Mouse (Mus musculus) adipocyte (in vitro differentiated cells): Measurements from ENCODE around the gene Tgfb1.

Experiments used
- DNase-seq: peaks from one replicate; pipeline ENCODE4 v3.0.0-alpha.2; 2016; ENCODE audit warnings: low spot score

The Tgfb1 gene

GRCm38 (mm10) chr7:25675405-25675804 lies 11.4 kb upstream of the Tgfb1 start:
- no peak for DNase-seq

GRCm38 (mm10) chr7:25676085-25676781 lies 10.6 kb upstream of the Tgfb1 start:
- peak; percentile 89 for DNase-seq

- no peak for DNase-seq
Measured at GRCm38 (mm10) chr7:25677013-25677412, 9.8 kb upstream of the Tgfb1 start.

GRCm38 (mm10) chr7:25679971-25680370 lies 6.8 kb upstream of the Tgfb1 start:
- peak; percentile 47 for DNase-seq

GRCm38 (mm10) chr7:25680514-25681258 lies 6.1 kb upstream of the Tgfb1 start, which contains the start of gene B9d2:
B9d2 (plus strand) TSS chr7:25680780.
- DNase-seq: peak; percentile 94

GRCm38 (mm10) chr7:25681341-25682231 lies 5.2 kb upstream of the Tgfb1 start:
- no peak for DNase-seq

GRCm38 (mm10) chr7:25683474-25684180 lies 3.2 kb upstream of the Tgfb1 start:
- DNase-seq: no peak

GRCm38 (mm10) chr7:25684659-25685058 lies 2.1 kb upstream of the Tgfb1 start:
- no peak for DNase-seq

- no peak for DNase-seq
Measured at GRCm38 (mm10) chr7:25685926-25686470, 804 bp upstream of the Tgfb1 start.

GRCm38 (mm10) chr7:25687811-25688401 lies 1.1 kb downstream of the Tgfb1 start:
- peak; percentile 14 for DNase-seq

GRCm38 (mm10) chr7:25688810-25689586 lies 2.2 kb downstream of the Tgfb1 start:
- peak; percentile 71 for DNase-seq

GRCm38 (mm10) chr7:25689603-25690021 lies 2.8 kb downstream of the Tgfb1 start:
- no peak for DNase-seq

GRCm38 (mm10) chr7:25690051-25690450 lies 3.2 kb downstream of the Tgfb1 start:
- no peak for DNase-seq

GRCm38 (mm10) chr7:25694104-25694503 lies 7.3 kb downstream of the Tgfb1 start:
- DNase-seq: no peak

- DNase-seq: no peak
Measured at GRCm38 (mm10) chr7:25699851-25700250, 13.0 kb downstream of the Tgfb1 start.

- no peak for DNase-seq
Measured at GRCm38 (mm10) chr7:25700732-25701131, 13.9 kb downstream of the Tgfb1 start.

GRCm38 (mm10) chr7:25702350-25702749 lies 15.5 kb downstream of the Tgfb1 start:
- DNase-seq: no peak

- DNase-seq: peak; percentile 46
Measured at GRCm38 (mm10) chr7:25703793-25704494, 17.1 kb downstream of the Tgfb1 start.

- no peak for DNase-seq
Measured at GRCm38 (mm10) chr7:25704716-25705364, 18.0 kb downstream of the Tgfb1 start.
